Mouse (Mus musculus) hindbrain, embryonic 14.5 days (tissue): ENCODE data around the gene Mthfd2l. TPM values are rescaled to one million over a fixed set of nuclear protein-coding genes. Genes with fewer than 3 reads are reported as not detected.

Experiments used
- polyA plus RNA-seq: library from polyadenylated mRNA; unstranded; fragments of >200 nt; fragmentation: Nextera tagmentation; extraction: Ambion mirVana; gene quantifications from 2 replicates; pipeline ENCODE4 v1.2.1, GENCODE M21; 2014

The Mthfd2l gene
- polyA plus RNA-seq, 1 experiment from 2014 or later, result 88.3 TPM

Other genes starting within 250 kb of the Mthfd2l start
- gene Cxcl5, start 171.8 kb upstream of the Mthfd2l start, polyA plus RNA-seq, result 0.37 and 0.47 TPM in 2 replicates
- 1.1 and 1.6 TPM in 2 replicates for gene Ppbp, start 162.6 kb upstream of the Mthfd2l start, polyA plus RNA-seq
- 47.1 and 56.7 TPM in 2 replicates for gene Pf4, start 158.7 kb upstream of the Mthfd2l start, polyA plus RNA-seq
- gene Cxcl3, start 145.0 kb upstream of the Mthfd2l start, polyA plus RNA-seq, result 0.21 TPM in 1 of 2 replicates, not detected in the other
- gene Cxcl15, start 136.6 kb upstream of the Mthfd2l start, polyA plus RNA-seq, result not detected in 2 replicates
- gene Cxcl1, start 39.9 kb upstream of the Mthfd2l start, polyA plus RNA-seq, result 0.57 and 0.64 TPM in 2 replicates
- gene Cxcl2, start 27.2 kb upstream of the Mthfd2l start, polyA plus RNA-seq, result 0.24 TPM in 1 of 2 replicates, not detected in the other
- not detected in 2 replicates for gene Epgn, start 96.3 kb downstream of the Mthfd2l start, polyA plus RNA-seq
- gene Ereg, start 143.5 kb downstream of the Mthfd2l start, polyA plus RNA-seq, result not detected in 2 replicates
- gene Areg, start 208.5 kb downstream of the Mthfd2l start, polyA plus RNA-seq, result 0.27 and 0.34 TPM in 2 replicates